Mouse (Mus musculus): ENCODE measurements around the gene Rcan2. TPM values are rescaled to one million over a fixed set of nuclear protein-coding genes. Genes with fewer than 3 reads are reported as not detected.

Rcan2 gene
- polyA plus RNA-seq (2016; fragmentation: Nextera tagmentation; extraction: Ambion mirVana) = 44.1 and 44.3 TPM in 2 replicates

- no peaks in the 10 kb centered on the region for H3K36me3 ChIP-seq
- peak within 1 kb of the TSS; percentile 82 for H3K4me2 ChIP-seq
- peak; percentile 83 for ATAC-seq (ENCODE audit: insufficient number of reproducible peaks, low FRiP score)
- peak within 1 kb of the TSS; percentile 84 for H3K9ac ChIP-seq
- H3K4me1 ChIP-seq (replicated peaks) = peaks cover 21% of the 10 kb centered on the region
- 1% methylated on average over 7 of the region's 7 CpGs for WGBS
- peak within 1 kb of the TSS; percentile 74 for H3K4me3 ChIP-seq
- peak within 1 kb of the TSS; percentile 78 for H3K27ac ChIP-seq (ENCODE audit: poor library complexity, severe bottlenecking)
- H3K27me3 ChIP-seq (replicated peaks) = 0 out of 2 replicates have a peak, but pooled peaks cover 11% of the 10 kb centered on the region
- no peaks in the 10 kb centered on the region for H3K9me3 ChIP-seq (replicated peaks)
Measured at GRCm38 (mm10) chr17:43801077-43801476, at the start of gene Rcan2. Gene Rcan2, plus strand, starts transcription at chr17:43801351.

- Histone ChIP-seq H3K4me2 (no peak overlapping the region), H3K27me3 (replicated peaks) (no peaks in the 10 kb centered on the region), H3K4me3 (no peak overlapping the region), H3K27ac (ENCODE audit: poor library complexity, severe bottlenecking) (no peak overlapping the region), H3K4me1 (replicated peaks) (peaks cover 9% of the 10 kb centered on the region; the same call in 1 of the 2 replicates), H3K9me3 (replicated peaks) (no peaks in the 10 kb centered on the region; the same call in 1 of the 2 replicates), H3K36me3 (peaks cover 11% of the 10 kb centered on the region; the same call in 1 of the 2 replicates), H3K9ac (no peak overlapping the region)
- ATAC-seq (ENCODE audit: insufficient number of reproducible peaks, low FRiP score) = no peak
- WGBS = 32% methylated on average over 1 of the region's 1 CpGs
Measured at GRCm38 (mm10) chr17:43752811-43753210, 48.3 kb upstream of the Rcan2 start.

DNA sequence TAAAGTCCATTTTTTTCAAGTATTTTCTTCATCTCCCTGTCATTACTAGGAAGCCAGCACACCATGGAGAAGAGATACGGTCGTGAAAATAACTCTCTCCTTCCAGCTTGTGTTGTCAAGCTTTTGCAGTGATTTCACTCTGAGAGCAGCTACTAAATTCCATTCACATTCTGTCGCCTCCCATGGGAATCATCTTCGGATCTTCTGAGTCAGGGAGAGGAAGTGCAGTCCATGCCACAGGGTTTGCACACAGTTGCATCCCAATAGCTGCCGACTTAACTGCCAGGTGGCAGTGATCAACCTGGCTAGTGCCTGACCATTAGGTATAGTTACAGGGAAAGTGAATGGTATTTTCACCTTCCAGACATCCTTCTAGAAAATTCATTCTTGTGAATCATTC, 46.5 kb upstream of the Rcan2 start:
- Histone ChIP-seq H3K27ac (ENCODE audit: poor library complexity, severe bottlenecking) (no peak overlapping the region; the same call in 1 of the 2 replicates), H3K4me1 (replicated peaks) (peaks cover 9% of the 10 kb centered on the region; the same call in 1 of the 2 replicates), H3K27me3 (replicated peaks) (no peaks in the 10 kb centered on the region), H3K36me3 (peaks cover 11% of the 10 kb centered on the region; the same call in 1 of the 2 replicates), H3K4me2 (no peak overlapping the region), H3K4me3 (no peak overlapping the region), H3K9me3 (replicated peaks) (no peaks in the 10 kb centered on the region; the same call in 1 of the 2 replicates), H3K9ac (no peak overlapping the region)
- no peak for ATAC-seq (ENCODE audit: insufficient number of reproducible peaks, low FRiP score)
- 46% methylated on average over 5 of the region's 5 CpGs for WGBS

DNA sequence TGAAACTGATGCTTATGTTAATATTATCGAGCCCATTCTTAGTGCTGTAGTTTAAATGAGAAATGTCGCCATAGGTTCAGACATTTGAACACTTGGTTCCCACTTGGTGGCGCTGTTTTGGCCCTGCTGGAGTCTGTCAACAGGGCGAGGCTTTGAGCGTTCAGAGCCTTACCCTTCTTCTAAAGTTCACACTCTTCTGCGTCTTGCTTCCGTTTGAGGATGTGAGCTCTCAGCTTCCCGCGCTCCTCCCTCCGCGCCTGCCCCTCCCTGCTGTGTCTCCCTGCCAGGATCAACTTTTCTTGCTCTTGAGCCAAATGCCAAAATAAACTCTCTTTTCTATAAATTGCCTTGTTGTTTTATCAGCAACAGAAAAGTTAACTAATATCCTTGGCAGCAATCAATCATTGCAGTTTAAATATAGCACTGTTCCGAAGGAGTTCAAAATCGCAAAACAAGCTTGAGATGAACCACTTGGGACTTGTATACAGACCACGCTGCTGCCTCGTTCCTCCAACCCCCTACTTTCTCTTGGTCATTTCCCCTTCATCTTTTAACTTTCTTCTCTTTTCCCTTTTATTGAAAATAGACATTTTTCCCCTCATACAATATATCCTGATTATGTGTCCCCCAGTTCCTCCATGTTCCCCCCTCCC, 42.4 kb upstream of the Rcan2 start:
- Histone ChIP-seq H3K27me3 (replicated peaks) (no peaks in the 10 kb centered on the region), H3K9ac (no peak overlapping the region), H3K36me3 (no peaks in the 10 kb centered on the region), H3K27ac (ENCODE audit: poor library complexity, severe bottlenecking) (no peak overlapping the region; the same call in 1 of the 2 replicates), H3K4me1 (replicated peaks) (no peaks in the 10 kb centered on the region; the same call in 1 of the 2 replicates), H3K4me2 (peak overlapping the region; percentile 27; the same call in 1 of the 2 replicates), H3K9me3 (replicated peaks) (no peaks in the 10 kb centered on the region; the same call in 1 of the 2 replicates), H3K4me3 (no peak overlapping the region)
- 40% methylated on average over 15 of the region's 15 CpGs for WGBS
- 0 out of 2 replicates have a peak, but pooled peaks have one; percentile 45 for ATAC-seq (ENCODE audit: insufficient number of reproducible peaks, low FRiP score)

GRCm38 (mm10) chr17:43784531-43784930, 16.6 kb upstream of the Rcan2 start:
- Histone ChIP-seq H3K4me1 (replicated peaks) (no peaks in the 10 kb centered on the region), H3K27ac (ENCODE audit: poor library complexity, severe bottlenecking) (no peak overlapping the region), H3K27me3 (replicated peaks) (no peaks in the 10 kb centered on the region), H3K4me2 (no peak overlapping the region), H3K9ac (no peak overlapping the region), H3K4me3 (no peak overlapping the region), H3K9me3 (replicated peaks) (peaks cover 9% of the 10 kb centered on the region; the same call in 1 of the 2 replicates), H3K36me3 (no peaks in the 10 kb centered on the region)
- WGBS = 80% methylated on average over 4 of the region's 4 CpGs
- no peak for ATAC-seq (ENCODE audit: insufficient number of reproducible peaks, low FRiP score)

DNA sequence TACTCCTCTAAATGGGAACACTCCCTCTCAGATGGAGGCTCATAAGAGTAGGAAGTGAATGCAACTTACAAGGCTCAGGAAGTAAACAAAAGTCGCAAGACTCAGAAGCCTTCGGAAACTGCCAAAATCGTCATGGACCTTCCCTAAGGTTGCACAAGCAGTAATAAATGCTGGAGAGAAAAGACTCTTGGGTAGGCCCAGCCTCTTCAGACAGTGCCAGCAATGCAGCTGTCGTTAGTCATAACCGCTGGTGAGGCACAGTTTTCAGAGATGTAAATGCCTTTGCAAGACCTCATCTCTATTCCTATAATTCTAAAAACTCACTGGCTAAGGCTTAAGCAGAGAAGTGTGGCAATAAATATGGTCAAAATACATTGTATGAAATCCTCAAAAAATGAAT, 12.9 kb upstream of the Rcan2 start:
- Histone ChIP-seq H3K36me3 (no peaks in the 10 kb centered on the region), H3K4me1 (replicated peaks) (no peaks in the 10 kb centered on the region), H3K27me3 (replicated peaks) (no peaks in the 10 kb centered on the region), H3K9ac (no peak overlapping the region), H3K4me2 (no peak overlapping the region), H3K27ac (ENCODE audit: poor library complexity, severe bottlenecking) (no peak overlapping the region), H3K4me3 (no peak overlapping the region), H3K9me3 (replicated peaks) (0 out of 2 replicates have a peak, but pooled peaks cover 4% of the 10 kb centered on the region)
- no peak for ATAC-seq (ENCODE audit: insufficient number of reproducible peaks, low FRiP score)
- WGBS = 88% methylated on average over 5 of the region's 5 CpGs

DNA sequence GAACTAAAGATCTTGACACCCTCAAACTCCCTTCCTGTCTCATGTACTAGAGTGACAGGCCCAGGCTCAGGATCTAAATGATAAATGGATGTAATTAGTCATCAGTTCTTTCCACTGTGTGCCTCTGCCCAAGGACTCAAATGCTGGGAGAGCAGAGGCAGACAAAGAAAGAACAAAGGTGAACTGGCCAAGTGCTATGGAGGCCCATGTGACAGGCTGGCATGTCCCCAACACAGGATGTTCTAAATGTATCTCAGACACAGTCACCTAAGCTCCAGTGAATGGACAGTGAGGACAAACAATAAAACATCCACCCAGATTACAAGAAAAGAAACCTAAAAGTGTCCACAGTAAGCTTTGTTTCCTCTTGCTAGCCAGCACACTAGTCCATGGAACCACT, 11.8 kb upstream of the Rcan2 start:
- Histone ChIP-seq H3K9me3 (replicated peaks) (0 out of 2 replicates have a peak, but pooled peaks cover 4% of the 10 kb centered on the region), H3K4me3 (no peak overlapping the region), H3K36me3 (no peaks in the 10 kb centered on the region), H3K9ac (no peak overlapping the region), H3K27ac (ENCODE audit: poor library complexity, severe bottlenecking) (no peak overlapping the region), H3K4me1 (replicated peaks) (no peaks in the 10 kb centered on the region), H3K4me2 (no peak overlapping the region), H3K27me3 (replicated peaks) (no peaks in the 10 kb centered on the region)
- ATAC-seq (ENCODE audit: insufficient number of reproducible peaks, low FRiP score) = no peak

DNA sequence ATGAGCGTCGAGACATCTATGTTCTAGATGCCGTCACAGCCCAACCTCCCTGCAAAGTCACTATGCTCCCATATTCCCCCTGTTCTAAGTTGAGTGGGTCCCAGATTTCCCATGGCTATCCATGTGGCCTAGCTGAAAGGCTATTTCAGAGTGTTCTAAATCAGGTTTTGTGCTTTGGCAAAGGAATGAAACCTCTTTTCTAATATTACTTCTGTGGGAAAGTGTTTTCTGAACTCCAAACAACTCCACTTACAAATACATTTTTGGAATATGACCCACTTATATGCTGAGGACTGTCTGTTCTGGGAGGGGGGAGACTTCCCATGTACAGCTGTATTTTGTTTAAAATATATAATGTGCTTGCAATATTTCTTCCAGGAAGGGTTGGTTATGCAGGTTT, 9.4 kb upstream of the Rcan2 start:
- no peak for ATAC-seq (ENCODE audit: insufficient number of reproducible peaks, low FRiP score)
- no peak overlapping the region for H3K27ac ChIP-seq (ENCODE audit: poor library complexity, severe bottlenecking)
- WGBS = 82% methylated on average over 3 of the region's 3 CpGs
- H3K36me3 ChIP-seq = no peaks in the 10 kb centered on the region
- 0 out of 2 replicates have a peak, but pooled peaks cover 4% of the 10 kb centered on the region for H3K9me3 ChIP-seq (replicated peaks)
- H3K4me2 ChIP-seq = no peak overlapping the region
- H3K4me1 ChIP-seq (replicated peaks) = 0 out of 2 replicates have a peak, but pooled peaks cover 4% of the 10 kb centered on the region
- H3K9ac ChIP-seq = no peak overlapping the region
- no peaks in the 10 kb centered on the region for H3K27me3 ChIP-seq (replicated peaks)
- H3K4me3 ChIP-seq = no peak overlapping the region

- WGBS = 56% methylated on average over 1 of the region's 1 CpGs
- no peak for ATAC-seq (ENCODE audit: insufficient number of reproducible peaks, low FRiP score)
- H3K9ac ChIP-seq = no peak overlapping the region
- H3K9me3 ChIP-seq (replicated peaks) = no peaks in the 10 kb centered on the region
- no peak overlapping the region for H3K27ac ChIP-seq (ENCODE audit: poor library complexity, severe bottlenecking)
- 0 out of 2 replicates have a peak, but pooled peaks cover 4% of the 10 kb centered on the region for H3K4me1 ChIP-seq (replicated peaks)
- no peak overlapping the region for H3K4me3 ChIP-seq
- H3K27me3 ChIP-seq (replicated peaks) = 0 out of 2 replicates have a peak, but pooled peaks cover 6% of the 10 kb centered on the region
- H3K36me3 ChIP-seq = no peaks in the 10 kb centered on the region
- no peak overlapping the region for H3K4me2 ChIP-seq
Measured at GRCm38 (mm10) chr17:43794731-43795280, 6.3 kb upstream of the Rcan2 start.

GRCm38 (mm10) chr17:43801595-43802373, 633 bp downstream of the Rcan2 start:
- Histone ChIP-seq H3K27ac (ENCODE audit: poor library complexity, severe bottlenecking) (peak overlapping the region; percentile 78), H3K4me1 (replicated peaks) (peaks cover 21% of the 10 kb centered on the region), H3K9me3 (replicated peaks) (no peaks in the 10 kb centered on the region), H3K27me3 (replicated peaks) (0 out of 2 replicates have a peak, but pooled peaks cover 11% of the 10 kb centered on the region), H3K4me3 (peak overlapping the region; percentile 74), H3K4me2 (peak overlapping the region; percentile 82), H3K9ac (peak overlapping the region; percentile 84), H3K36me3 (no peaks in the 10 kb centered on the region)
- ATAC-seq (ENCODE audit: insufficient number of reproducible peaks, low FRiP score) = peak; percentile 88
- 0% methylated on average over 54 of the region's 55 CpGs for whole genome bisulfite sequencing

GRCm38 (mm10) chr17:43802414-43802813, 1.3 kb downstream of the Rcan2 start:
- 36% methylated on average over 11 of the region's 11 CpGs for WGBS
- Histone ChIP-seq H3K36me3 (no peaks in the 10 kb centered on the region), H3K9me3 (replicated peaks) (no peaks in the 10 kb centered on the region), H3K4me1 (replicated peaks) (peaks cover 21% of the 10 kb centered on the region), H3K4me3 (peak overlapping the region; percentile 74), H3K27me3 (replicated peaks) (0 out of 2 replicates have a peak, but pooled peaks cover 11% of the 10 kb centered on the region), H3K4me2 (peak overlapping the region; percentile 82), H3K27ac (ENCODE audit: poor library complexity, severe bottlenecking) (peak overlapping the region; percentile 78), H3K9ac (peak overlapping the region; percentile 84)
- no peak for ATAC-seq (ENCODE audit: insufficient number of reproducible peaks, low FRiP score)

Measured in heart, embryonic 12.5 days (tissue).